Mouse (Mus musculus): ENCODE measurements around the gene Popdc2. TPM values are rescaled to one million over a fixed set of nuclear protein-coding genes. Genes with fewer than 3 reads are reported as not detected.
"Not testable (repeated sequence)": the region's sequence is repeated elsewhere in the genome, so short reads cannot be mapped to it uniquely, and the experiment has no call there.

Gene Popdc2
- total RNA-seq (2021), result under 1 TPM; 0.47 to 0.77 TPM

DNA sequence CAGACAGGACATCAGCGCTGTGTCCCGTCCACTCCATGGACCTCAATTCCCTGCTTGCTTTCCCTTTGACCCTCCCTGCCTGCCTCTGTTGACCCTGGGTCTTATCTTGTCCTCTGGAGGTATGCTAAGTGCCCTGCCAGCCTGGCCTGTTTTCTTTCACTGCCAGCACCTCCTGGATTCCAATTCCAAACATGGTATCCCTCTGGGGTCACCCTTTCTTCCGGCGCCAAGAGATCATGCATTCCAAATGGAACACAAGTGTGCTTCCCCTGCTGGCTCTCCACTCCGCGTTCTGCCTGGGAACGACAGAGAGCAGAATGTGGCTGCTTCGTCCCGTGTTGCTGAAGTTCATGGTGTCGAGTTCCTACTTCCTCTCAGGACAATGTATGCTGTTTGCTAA, at the start of gene Popdc2:
Gene Popdc2, plus strand, starts transcription at position 277 of the 400 bp plus-strand sequence.
- intact Hi-C loops (cut with DNase I), result no loop called here
- DNase-seq (ENCODE audit: low spot score in 2 of 2), result no peak

DNA sequence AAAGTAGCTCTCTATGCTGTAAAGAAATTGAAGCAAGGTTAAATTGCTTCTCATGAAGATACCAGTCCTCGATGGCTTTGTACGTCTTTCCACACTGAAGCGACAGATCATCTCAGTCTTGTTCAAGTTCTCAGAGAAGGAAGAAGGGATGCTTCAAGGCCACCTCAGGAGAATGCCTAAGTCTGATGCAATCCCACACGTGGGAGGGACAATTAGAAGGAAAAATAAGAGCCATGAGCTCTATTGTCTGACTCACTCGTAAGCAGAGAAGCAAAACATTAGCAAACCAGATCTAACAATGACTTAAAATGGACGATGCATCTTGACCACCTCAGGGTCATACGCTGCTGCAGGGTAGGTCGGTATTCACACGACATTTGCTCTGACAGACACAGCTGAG, 43.5 kb upstream of the Popdc2 start:
- intact Hi-C loops (cut with DNase I), result no loop called here
- DNase-seq (ENCODE audit: low spot score in 2 of 2), result no peak

DNA sequence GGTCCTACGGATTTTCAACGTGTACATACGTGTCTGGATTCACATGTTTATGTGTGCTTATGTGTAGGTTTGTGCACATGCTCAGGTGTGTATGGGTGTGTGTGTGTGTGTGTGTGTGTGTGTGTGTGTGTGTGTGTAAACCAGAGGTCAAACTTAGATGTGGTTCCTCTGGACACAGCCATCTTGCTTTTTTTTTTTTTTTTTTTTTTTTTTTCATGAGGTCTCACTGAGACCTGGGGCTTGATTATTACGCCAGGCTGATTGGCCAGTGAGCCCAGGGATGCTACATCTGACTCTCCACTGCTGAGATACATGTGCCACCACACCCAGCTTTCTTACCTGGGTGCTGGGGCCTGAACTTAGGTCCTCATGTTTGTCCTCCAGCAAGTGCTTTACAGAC, 42.9 kb upstream of the Popdc2 start:
- DNase-seq (ENCODE audit: low spot score in 2 of 2), result no peak
- intact Hi-C loops (cut with DNase I), result no loop called here

DNA sequence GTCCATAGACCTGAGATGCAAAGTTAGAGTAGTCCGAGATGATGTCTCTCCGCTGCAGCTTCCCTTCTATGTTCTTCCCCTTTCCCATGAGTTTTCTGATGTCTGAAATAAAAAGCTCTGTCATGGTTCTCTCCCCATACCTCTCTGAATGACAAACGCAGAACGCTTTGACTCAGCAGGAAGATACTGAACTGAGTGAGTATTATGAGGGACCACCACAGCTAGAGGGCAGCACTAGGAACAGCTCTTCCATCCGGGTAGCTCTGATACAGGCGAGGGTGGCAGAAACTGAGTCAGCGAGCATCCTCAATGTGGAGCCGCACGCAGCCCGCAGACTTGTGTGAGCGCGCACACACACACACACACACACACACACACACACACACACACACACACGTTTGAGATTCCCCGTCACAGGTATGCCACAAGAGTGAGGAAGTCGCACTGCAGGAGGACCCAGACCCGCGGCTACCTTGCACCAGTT, 40.5 kb upstream of the Popdc2 start:
- DNase-seq (ENCODE audit: low spot score in 2 of 2), result peak; percentile 36 to 60
- intact Hi-C loops (cut with DNase I), result no loop called here

DNA sequence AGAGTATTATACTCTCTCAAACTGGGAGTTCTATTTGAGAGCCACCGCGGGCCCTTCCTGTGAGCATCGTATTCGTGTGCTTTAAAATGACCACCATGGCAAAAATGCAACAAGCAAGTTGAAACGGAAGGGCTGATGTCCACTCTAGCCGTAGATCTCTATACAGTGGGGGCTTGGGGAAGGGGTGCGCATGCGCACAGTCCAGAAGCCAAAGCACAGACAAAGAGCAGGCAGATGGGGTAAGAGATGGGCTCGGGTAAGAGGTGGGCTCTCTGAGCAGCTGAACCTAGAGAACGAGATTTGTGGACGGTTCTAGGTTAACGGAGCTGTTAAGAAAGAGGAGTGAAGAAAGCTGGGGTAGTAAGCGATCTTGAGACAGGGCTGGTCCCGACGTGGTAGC, 37.7 kb upstream of the Popdc2 start:
- intact Hi-C loops (cut with DNase I), result no loop called here
- DNase-seq (ENCODE audit: low spot score in 2 of 2), result no peak

DNA sequence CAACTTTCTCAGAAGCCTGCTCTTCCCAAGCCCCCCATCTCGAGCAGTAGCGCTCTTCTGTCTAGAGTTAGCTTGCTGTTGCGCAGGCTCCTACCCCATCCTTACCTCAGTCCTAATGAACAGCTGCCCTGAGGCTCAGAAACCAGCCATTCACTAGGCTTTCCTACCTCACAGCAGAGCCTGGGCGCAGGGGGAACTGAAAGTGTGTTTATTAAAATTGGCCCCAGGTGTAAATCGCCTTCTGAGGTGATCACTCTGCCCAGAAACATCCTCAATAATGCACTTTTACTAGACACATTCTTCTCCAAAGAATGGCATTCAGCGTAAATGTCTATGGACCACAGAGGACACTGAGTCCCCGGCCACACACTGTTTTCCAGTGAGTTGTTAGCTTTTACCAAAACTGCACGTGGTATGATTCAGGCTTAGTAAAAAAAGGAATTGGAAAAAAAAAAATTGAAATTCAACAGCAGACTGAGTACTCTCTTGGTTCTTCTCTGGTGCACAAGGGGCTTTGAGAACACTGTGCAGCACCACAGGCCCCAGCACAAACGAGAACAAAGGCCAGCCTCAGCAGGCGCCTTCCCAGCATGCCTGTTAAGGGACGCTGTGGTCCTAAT, 35.1 kb upstream of the Popdc2 start:
- intact Hi-C loops (cut with DNase I), result no loop called here

DNA sequence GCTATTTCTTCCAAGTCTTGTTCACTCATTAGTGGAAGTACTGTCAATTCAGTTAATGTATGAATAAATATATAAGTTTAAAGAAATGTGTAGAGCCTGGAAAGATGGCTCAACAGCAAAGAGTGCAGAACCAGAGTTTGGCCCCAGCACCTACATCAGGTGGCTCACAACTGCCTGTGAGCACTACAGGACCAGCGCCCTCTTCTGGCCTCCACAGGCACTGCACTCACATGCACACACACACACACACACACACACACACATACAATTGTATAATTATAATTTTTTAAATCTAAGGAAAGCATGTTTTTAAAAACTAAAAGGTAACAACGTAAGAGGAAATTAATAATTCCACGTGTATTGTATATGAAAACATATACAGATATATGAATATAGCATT, 32.7 kb upstream of the Popdc2 start:
- DNase-seq (ENCODE audit: low spot score in 2 of 2), result no peak
- intact Hi-C loops (cut with DNase I), result no loop called here

More for the DNA sequence above, 35.1 kb upstream of the Popdc2 start:
- no peak for DNase-seq (ENCODE audit: low spot score in 2 of 2)

DNA sequence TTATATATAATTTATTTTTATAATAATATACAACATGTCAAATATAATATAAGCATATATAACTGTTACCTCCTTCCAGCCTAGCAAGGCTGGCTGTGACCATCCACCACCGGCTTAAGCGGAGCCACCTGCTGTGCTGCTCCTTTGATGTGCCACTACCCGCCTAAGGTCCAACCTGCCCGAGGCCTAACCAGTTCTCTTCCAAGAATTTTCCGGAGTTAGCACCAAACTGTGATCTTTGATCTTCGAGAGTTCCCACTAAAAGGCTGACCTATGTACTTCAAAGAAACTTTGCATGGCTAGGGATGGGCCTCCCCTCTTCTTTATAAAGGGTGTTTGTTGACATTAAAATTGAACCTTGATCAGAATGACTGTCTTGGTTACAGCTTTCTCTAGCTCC, 27.6 kb upstream of the Popdc2 start:
- intact Hi-C loops (cut with DNase I), result no loop called here
- no peak for DNase-seq (ENCODE audit: low spot score in 2 of 2)

DNA sequence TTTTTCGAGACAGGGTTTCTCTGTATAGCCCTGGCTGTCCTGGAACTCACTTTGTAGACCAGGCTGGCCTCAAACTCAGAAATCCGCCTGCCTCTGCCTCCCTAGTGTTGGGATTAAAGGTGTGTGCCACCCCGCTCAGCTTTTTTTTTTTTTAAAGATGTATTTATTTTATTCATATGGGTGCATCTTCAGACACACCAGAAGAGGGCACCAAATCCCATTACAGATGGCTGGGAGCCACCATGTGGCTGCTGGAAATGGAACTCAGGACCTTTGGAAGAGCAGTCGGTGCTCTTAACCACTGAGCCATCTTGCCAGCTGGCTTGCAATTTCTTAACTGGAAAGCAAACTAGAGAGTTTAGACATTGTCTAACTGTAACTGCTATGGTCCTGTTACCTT, 23.9 kb upstream of the Popdc2 start:
- intact Hi-C loops (cut with DNase I); DNase-seq (ENCODE audit: low spot score in 2 of 2): not testable (repeated sequence)

DNA sequence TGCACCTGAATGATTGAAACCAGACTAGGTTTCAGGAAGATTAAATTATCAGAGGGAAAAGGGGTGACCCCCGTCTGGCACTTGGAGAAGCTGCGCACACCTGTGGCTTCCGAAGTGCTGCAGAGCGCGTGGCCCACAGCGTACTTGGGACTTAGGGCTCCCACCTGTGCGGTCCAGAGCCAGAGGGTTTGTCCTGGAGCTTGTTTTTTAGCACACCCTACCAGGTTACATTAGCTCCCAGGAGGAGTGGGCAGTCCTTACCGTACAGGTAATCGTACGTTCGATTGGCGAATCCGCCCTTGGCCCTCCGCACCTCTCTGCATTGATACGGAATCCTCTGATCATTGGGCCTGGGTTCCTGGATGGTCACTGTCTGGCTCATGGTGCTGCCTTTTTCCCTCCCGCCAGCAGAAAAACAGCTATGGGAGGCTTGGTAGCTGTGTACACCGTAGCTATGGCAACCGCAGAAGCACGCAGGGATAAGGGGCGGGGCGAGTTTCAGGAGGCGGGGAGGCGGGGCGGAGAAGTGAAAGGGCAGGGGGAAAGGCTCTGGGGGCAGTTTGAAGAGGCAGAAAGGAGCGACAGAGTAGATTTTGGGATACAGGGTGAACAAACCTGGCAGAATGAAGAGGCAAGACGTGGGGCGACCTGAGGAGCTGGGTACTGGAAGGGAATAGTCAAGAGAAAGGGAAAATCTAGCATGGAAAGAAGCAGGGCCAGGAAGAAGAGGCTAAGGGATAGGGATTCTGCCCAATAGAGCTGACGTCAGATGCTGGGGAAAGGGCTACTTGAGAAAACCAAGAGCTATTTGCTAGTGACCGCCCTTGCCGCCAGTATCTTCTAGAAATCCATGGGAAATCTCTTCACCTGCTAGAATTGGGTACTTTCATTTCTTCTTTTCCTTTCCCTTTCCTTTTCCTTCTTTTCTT, 20.3 kb upstream of the Popdc2 start, which contains the start of gene Maats1:
Gene Maats1, minus strand, starts transcription at position 748 of the 929 bp plus-strand sequence.
- intact Hi-C loops (cut with DNase I), result loop anchor here (5.0 kb wide), 1 partner anchor 166 kb away; no protein-coding TSS in a partner anchor
- DNase-seq (ENCODE audit: low spot score in 2 of 2), result peak; percentile 71 to 74

DNA sequence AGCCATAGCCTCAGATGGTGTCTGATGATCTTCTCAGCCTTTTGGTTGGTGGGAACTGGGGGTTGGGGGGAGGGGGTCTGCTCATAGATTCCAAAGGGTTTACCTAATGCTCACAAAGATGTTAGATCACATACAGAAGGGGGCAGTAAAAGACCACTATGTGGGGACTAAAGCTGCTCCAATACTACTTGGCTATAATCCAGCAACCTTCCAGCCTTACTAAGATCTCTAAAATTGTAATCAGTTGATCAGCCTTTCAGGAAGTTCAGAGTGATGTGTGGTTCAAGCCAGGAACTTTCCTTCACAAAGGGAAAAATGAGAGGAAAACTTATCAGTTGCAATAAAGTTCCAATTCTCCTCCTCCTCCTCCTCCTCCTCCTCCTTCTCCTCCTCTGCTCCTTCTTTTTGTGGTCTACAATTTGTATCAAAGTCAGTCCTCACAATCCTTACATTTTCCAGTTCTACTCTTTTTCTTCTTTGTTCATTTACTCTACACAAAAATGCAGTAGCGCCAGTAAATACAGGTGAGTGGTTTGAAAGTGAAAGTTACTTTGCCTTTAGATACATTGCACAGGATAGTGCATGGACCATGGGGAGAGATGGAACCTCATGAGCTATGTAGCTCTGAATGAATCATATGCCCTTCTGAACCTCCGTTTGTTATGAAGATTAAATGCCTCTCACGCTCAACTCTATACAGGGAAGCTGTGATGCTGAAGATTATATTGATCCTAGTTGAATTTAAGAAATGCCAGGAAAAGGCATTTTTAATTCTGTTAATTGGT, 16.9 kb upstream of the Popdc2 start:
- no peak for DNase-seq (ENCODE audit: low spot score in 2 of 2)
- intact Hi-C loops (cut with DNase I), result loop anchor here (5.0 kb wide), 1 partner anchor 162 kb away; no protein-coding TSS in a partner anchor

DNA sequence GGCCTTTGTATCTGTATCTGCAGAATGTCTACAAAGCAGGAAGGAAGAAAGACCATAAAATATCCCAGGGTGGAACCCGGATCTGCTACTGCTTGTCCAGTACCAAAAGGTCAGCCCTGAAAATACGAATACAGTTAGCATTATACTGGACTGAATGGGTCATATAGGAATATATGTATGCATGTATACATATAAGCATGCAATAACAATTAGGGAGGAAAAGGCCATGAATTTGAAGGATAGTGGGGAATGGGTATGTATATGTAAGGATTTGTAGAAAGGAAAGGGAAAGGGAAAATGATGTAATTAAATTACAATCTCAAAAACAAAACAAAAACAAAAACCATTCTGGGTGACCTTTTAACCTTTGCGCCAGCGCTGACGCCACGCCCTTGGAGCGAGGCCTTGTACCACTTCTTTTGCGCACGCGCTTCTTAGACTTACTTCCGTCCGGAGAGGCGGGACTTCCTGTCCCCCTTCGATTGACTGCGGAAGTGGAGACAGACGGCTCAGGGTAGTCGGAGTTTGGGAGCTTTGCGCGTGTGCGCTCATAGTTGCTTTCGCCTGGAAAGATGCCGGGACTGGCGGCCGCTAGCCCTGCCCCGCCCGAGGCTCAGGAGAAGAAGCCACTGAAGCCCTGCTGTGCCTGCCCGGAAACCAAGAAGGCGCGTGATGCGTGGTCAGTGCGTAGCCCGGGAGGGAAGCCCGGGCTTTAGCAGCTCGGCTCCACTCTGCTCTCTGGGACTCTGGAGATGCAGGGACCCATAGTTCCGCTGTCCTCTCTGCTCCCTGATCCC, 15.3 kb upstream of the Popdc2 start, which contains the start of the genes Cox17 and Gm21987:
Gene Cox17, plus strand, starts transcription at position 463 of the 797 bp plus-strand sequence.
Gene Gm21987, plus strand, starts transcription at position 512 of the 797 bp plus-strand sequence.
- DNase-seq (ENCODE audit: low spot score in 2 of 2), result peak; percentile 92 to 94
- intact Hi-C loops (cut with DNase I), result loop anchor here (2.0 kb wide), 1 partner anchor 106 kb away; the partner anchor contains the start of gene Adprh

DNA sequence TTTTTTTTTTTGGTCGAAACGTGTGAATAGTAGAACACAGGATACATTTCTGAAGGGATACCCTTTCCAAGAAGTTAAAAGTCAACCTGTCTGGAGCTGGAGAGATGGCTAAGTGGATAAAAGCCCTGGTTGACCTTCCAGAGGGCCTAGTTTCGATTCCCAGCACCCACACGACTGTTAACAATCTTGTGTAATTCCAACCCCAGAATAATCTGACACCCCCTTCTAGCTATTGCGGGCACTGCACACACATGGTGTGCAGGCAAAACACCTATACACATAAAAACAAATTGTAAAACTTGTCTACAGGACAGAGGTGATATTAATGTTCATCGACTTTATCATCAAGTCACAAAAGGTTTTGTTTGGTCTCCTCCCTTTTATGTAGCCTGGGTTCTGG, 14.4 kb upstream of the Popdc2 start:
- intact Hi-C loops (cut with DNase I), result loop anchor here (2.0 kb wide), 1 partner anchor 105 kb away; the partner anchor contains the start of gene Adprh
- DNase-seq (ENCODE audit: low spot score in 2 of 2), result no peak

DNA sequence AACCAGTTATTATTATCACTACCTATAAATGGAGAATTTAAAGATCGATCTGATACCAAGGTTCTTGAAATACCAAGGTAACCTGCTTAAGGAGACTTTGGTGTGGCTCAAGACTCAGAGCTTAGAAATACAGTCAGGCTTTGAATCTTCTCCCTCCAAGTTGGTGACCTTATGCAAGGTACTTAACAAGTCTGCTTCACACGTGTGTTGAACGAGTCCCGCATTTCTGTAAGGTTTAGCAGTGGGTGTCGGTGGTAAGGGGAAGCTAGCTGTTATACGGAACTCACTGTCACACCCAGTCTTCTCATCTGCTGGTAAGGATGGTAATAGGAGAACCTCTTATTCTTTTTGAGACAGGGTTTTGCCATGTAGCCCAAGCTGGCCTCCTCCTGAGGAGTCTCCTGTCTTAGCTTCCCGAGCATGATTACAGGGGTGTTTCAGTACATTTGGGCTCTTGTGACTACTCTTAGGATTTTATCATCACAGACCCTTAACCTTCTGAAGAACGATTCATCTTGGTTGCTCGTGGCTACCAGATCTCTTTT, 13.7 kb upstream of the Popdc2 start:
- DNase-seq (ENCODE audit: low spot score in 2 of 2), result no peak
- intact Hi-C loops (cut with DNase I), result no loop called here

DNA sequence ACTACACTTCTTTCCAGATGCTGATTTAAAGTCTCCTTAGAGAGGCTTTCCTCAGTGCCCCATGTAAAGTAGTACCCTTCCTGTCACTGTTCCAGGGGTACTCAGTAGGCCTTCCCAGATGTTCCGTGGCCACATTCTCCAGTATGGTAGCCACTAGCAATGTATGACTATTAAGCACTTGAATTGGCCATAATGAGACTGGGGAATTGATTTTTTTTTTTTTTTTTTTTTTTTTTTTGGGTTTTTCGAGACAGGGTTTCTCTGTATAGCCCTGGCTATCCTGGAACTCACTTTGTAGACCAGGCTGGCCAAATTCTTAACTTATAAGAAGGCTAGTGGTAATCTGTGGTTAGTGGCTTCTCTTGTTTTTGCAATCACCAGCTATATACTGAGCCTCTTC, 12.1 kb upstream of the Popdc2 start:
- intact Hi-C loops (cut with DNase I), result no loop called here
- DNase-seq (ENCODE audit: low spot score in 2 of 2), result no peak

DNA sequence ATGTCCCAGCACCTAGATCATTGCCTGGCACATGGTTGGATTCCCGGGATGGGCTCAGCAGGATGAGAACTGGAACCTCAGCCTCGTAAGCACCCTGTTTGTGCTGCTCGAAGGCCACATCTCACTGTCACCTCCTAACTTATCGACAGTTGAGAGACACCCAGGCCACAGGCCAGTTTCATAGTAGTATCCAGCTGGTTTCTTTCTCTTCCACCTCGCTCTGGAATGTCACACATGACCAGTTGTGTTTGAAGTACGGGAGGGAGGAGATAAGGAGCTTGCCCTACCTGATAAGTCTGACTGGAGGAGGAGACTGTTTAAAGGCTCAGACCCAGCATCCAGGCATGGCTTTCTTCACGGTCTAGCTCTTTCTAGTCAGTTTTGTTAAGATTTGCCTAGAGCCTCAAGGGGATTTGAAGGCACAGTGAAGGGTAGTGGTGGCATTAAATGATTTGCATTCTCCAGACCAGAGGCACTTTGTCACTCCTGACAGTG, 11.6 kb upstream of the Popdc2 start:
- intact Hi-C loops (cut with DNase I), result no loop called here
- no peak for DNase-seq (ENCODE audit: low spot score in 2 of 2)

DNA sequence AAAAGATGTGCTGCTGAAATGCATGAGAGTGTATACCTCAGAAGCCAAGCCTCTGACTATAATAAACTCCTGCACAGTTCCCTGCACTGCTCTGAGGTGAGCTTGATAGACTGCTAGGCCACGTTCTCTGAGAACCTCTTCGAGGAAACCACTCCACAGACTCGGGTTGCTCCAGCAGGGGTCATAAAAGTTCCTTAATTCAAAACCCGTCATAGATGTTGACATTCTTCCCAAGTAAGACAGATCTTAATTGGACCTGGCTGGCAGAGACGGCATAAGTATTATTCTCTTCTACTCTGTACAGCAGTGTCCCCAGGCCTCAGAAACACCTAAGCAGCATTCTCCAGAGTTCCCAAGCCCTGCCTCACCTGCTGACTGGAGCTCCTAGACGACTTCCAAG, 11.1 kb upstream of the Popdc2 start:
- intact Hi-C loops (cut with DNase I), result no loop called here
- no peak for DNase-seq (ENCODE audit: low spot score in 2 of 2)

DNA sequence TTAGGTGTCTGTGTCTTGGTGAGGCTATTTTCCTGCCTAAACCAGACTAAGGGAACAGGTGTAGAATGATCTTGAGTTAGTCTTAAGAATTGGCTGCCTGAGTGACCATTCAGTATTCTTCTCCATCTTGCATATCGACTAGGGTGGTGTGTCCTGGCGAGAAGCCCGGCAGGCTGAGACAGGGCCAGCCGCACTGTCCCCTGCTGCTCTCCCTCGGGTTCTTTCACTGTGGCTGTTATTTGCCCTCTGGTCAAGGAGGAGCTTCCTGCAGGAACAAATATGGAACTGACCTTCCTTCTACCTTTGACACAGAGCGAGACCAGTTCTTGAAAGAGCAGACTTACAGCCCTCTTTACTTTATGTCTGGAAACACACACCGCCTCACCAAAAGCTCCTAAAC, 10.0 kb upstream of the Popdc2 start:
- no peak for DNase-seq (ENCODE audit: low spot score in 2 of 2)
- intact Hi-C loops (cut with DNase I), result no loop called here
